ENCODE assay signal across 8 mouse cellular contexts in genomic region chr12:33313828-33314671, GRCm38 (mm10).
DNase-seq lines count a peak whose midpoint lies in the region; ATAC-seq and TF ChIP-seq lines count a peak whose summit lies in the region.

No protein-coding gene starts in this region.

- TF ChIP-seq CTCF in gastrocnemius, adult 2 months (IDR thresholded peaks at IDR 0.05) = no peak
- TF ChIP-seq CTCF in lung, postnatal 0 days (IDR thresholded peaks at IDR 0.05) = no peak

- H3K4me2 ChIP-seq in hindbrain, embryonic 14.5 days (replicated peaks) = peak overlapping the region; percentile 33
- peak overlapping the region; percentile 47 for H3K4me2 ChIP-seq in lung, postnatal 0 days (replicated peaks; ENCODE audit: low read depth, low read length)

- DNase-seq in ZHBTc4 (ENCODE audit: low read depth, low spot score) = peak; percentile 43
- peak; percentile 90 to 93 for DNase-seq in cerebellum, postnatal 25 days
- peak; percentile 91 for DNase-seq in gastrocnemius, adult 2 months
- peak; percentile 50 for DNase-seq in hindbrain, embryonic 14.5 days (ENCODE audit: low spot score)
- peak; percentile 33 for DNase-seq in layer of hippocampus, postnatal 25 days (ENCODE audit: extremely low spot score in 1 of 2, low spot score in 1 of 2)
- DNase-seq in lung, postnatal 0 days (ENCODE audit: low spot score) = peak; percentile 88
- DNase-seq in ovary, postnatal 10 days (ENCODE audit: low spot score) = peak; percentile 22
- peak; percentile 56 for DNase-seq in thymus, postnatal 10 days (ENCODE audit: low spot score in 2 of 2)

- H3K36me3 ChIP-seq in hindbrain, embryonic 14.5 days (replicated peaks; ENCODE audit: control insufficient read depth, insufficient read depth) = no peaks in the 10 kb centered on the region
- no peaks in the 10 kb centered on the region for H3K36me3 ChIP-seq in lung, postnatal 0 days (ENCODE audit: insufficient read depth, low read length)

- H3K4me3 ChIP-seq in gastrocnemius, adult 2 months = peak overlapping the region; percentile 65
- no peak overlapping the region for H3K4me3 ChIP-seq in hindbrain, embryonic 14.5 days (replicated peaks; ENCODE audit: low read length)
- 0 out of 2 replicates have a peak overlapping the region, but pooled peaks have one; percentile 8 for H3K4me3 ChIP-seq in lung, postnatal 0 days (ENCODE audit: low read depth, low read length)

- TF ChIP-seq EP300 in lung, postnatal 0 days (IDR thresholded peaks at IDR 0.05) = no peak; the same call in 1 of the 2 replicates

- H3K9me3 ChIP-seq in hindbrain, embryonic 14.5 days (ENCODE audit: control insufficient read depth, low read length) = no peaks in the 10 kb centered on the region
- no peaks in the 10 kb centered on the region for H3K9me3 ChIP-seq in lung, postnatal 0 days (ENCODE audit: low read length)

- intact Hi-C loops in gastrocnemius, adult 2 months (cut with DNase I) = no loop called here

- peak overlapping the region; percentile 20; the same call in 1 of the 2 replicates for H3K9ac ChIP-seq in hindbrain, embryonic 14.5 days
- H3K9ac ChIP-seq in lung, postnatal 0 days (replicated peaks; ENCODE audit: low read depth) = no peak overlapping the region

- ATAC-seq in hindbrain, embryonic 14.5 days (ENCODE audit: low FRiP score) = peak; percentile 74
- ATAC-seq in lung, postnatal 0 days = peak; percentile 74

- 25% methylated on average over 14 of the region's 14 CpGs for WGBS in hindbrain, embryonic 14.5 days
- WGBS in lung, postnatal 0 days = 8% methylated on average over 14 of the region's 14 CpGs

- no peaks in the 10 kb centered on the region for H3K27me3 ChIP-seq in hindbrain, embryonic 14.5 days (ENCODE audit: control insufficient read depth, insufficient read depth, low read length)
- H3K27me3 ChIP-seq in lung, postnatal 0 days (replicated peaks; ENCODE audit: insufficient read depth, low read length) = no peaks in the 10 kb centered on the region

- peak overlapping the region; percentile 86 for H3K27ac ChIP-seq in gastrocnemius, adult 2 months
- H3K27ac ChIP-seq in hindbrain, embryonic 14.5 days = peak overlapping the region; percentile 47; the same call in 1 of the 2 replicates
- peak overlapping the region; percentile 59; the same call in 1 of the 2 replicates for H3K27ac ChIP-seq in lung, postnatal 0 days (ENCODE audit: low read length)

- peaks cover 13% of the 10 kb centered on the region for H3K4me1 ChIP-seq in hindbrain, embryonic 14.5 days (replicated peaks; ENCODE audit: control insufficient read depth, insufficient read depth, low read length)
- H3K4me1 ChIP-seq in lung, postnatal 0 days (ENCODE audit: insufficient read depth, low read depth, low read length) = peaks cover 15% of the 10 kb centered on the region; the same call in 1 of the 2 replicates

Comparison
In these comparisons a context has a peak if more than half of its experiments do, and no peak if none do; other contexts are left out.
1. DNase-seq: peak in every context shown above with its lines; median percentile 92 in cerebellum, postnatal 25 days; 91 in gastrocnemius, adult 2 months; 88 in lung, postnatal 0 days; 56 in thymus, postnatal 10 days; 50 in hindbrain, embryonic 14.5 days; 43 in ZHBTc4; 33 in layer of hippocampus, postnatal 25 days; 22 in ovary, postnatal 10 days.